Mouse (Mus musculus): Measurements from ENCODE around the gene Gltpd2. TPM values are rescaled to one million over a fixed set of nuclear protein-coding genes. Genes with fewer than 3 reads are reported as not detected.
"Not testable (repeated sequence)": the region's sequence is repeated elsewhere in the genome, so short reads cannot be mapped to it uniquely, and the experiment has no call there.

The Gltpd2 gene
- polyA plus RNA-seq, 1 experiment from 2014 or later = 0.77 TPM

- peak; percentile 41; the same call in 1 of the 2 replicates for ATAC-seq (ENCODE audit: insufficient number of reproducible peaks, insufficient read depth, low FRiP score, low TSS enrichment)
- Histone ChIP-seq H3K4me3 (peak overlapping the region; percentile 28), H3K4me2 (replicated peaks) (peak overlapping the region; percentile 48), H3K27me3 (no peaks in the 10 kb centered on the region), H3K9me3 (no peaks in the 10 kb centered on the region), H3K36me3 (no peaks in the 10 kb centered on the region), H3K9ac (peak overlapping the region; percentile 44), H3K27ac (peak overlapping the region; percentile 61; the same call in 1 of the 2 replicates), H3K4me1 (0 out of 2 replicates have a peak, but pooled peaks cover 6% of the 10 kb centered on the region)
- WGBS = 13% methylated on average over 41 of the region's 41 CpGs
These were observed 1.3 kb downstream of the Gltpd2 start for GRCm38 (mm10) chr11:70520178-70520769.

GRCm38 (mm10) chr11:70523306-70523989 lies 4.5 kb downstream of the Gltpd2 start:
- Histone ChIP-seq H3K4me1 (peaks cover 14% of the 10 kb centered on the region), H3K36me3 (peaks cover 26% of the 10 kb centered on the region)
- not testable (repeated sequence) for H3K27me3 ChIP-seq; H3K9me3 ChIP-seq; H3K4me3 ChIP-seq; H3K4me2 ChIP-seq (replicated peaks); H3K27ac ChIP-seq; ATAC-seq (ENCODE audit: insufficient number of reproducible peaks, insufficient read depth, low FRiP score, low TSS enrichment); H3K9ac ChIP-seq
- 84% methylated on average over 8 of the region's 8 CpGs for WGBS

GRCm38 (mm10) chr11:70524782-70525181 lies 5.8 kb downstream of the Gltpd2 start:
- WGBS = 8% methylated on average over 8 of the region's 8 CpGs
- peak; percentile 24; the same call in 1 of the 2 replicates for ATAC-seq (ENCODE audit: insufficient number of reproducible peaks, insufficient read depth, low FRiP score, low TSS enrichment)
- no peak overlapping the region; the same call in 1 of the 2 replicates for H3K9ac ChIP-seq
- no peak overlapping the region for H3K27ac ChIP-seq
- H3K4me3 ChIP-seq = peak overlapping the region; percentile 63
- peak overlapping the region; percentile 45 for H3K4me2 ChIP-seq (replicated peaks)
- H3K36me3 ChIP-seq = peaks cover 34% of the 10 kb centered on the region
- peaks cover 14% of the 10 kb centered on the region for H3K4me1 ChIP-seq
- no peaks in the 10 kb centered on the region for H3K9me3 ChIP-seq
- no peaks in the 10 kb centered on the region for H3K27me3 ChIP-seq

GRCm38 (mm10) chr11:70525184-70525678 lies 6.2 kb downstream of the Gltpd2 start, which contains the start of gene Psmb6:
Psmb6 (plus strand) TSS chr11:70525367.
- Histone ChIP-seq H3K9ac (peak within 1 kb of the TSS; percentile 81), H3K4me3 (peak within 1 kb of the TSS; percentile 63), H3K9me3 (no peaks in the 10 kb centered on the region), H3K4me1 (peaks cover 10% of the 10 kb centered on the region), H3K27me3 (no peaks in the 10 kb centered on the region), H3K4me2 (replicated peaks) (peak within 1 kb of the TSS; percentile 76), H3K27ac (peak within 1 kb of the TSS; percentile 50; the same call in 1 of the 2 replicates), H3K36me3 (peaks cover 34% of the 10 kb centered on the region)
- WGBS = under 1% methylated on average over 25 of the region's 26 CpGs
- peak; percentile 90 for ATAC-seq (ENCODE audit: insufficient number of reproducible peaks, insufficient read depth, low FRiP score, low TSS enrichment)

- peaks cover 8% of the 10 kb centered on the region for H3K4me1 ChIP-seq
- H3K4me2 ChIP-seq (replicated peaks) = peak overlapping the region; percentile 76
- WGBS = 4% methylated on average over 12 of the region's 12 CpGs
- peak overlapping the region; percentile 63 for H3K4me3 ChIP-seq
- H3K9me3 ChIP-seq = no peaks in the 10 kb centered on the region
- 0 out of 2 replicates have a peak, but pooled peaks have one; percentile 31 for ATAC-seq (ENCODE audit: insufficient number of reproducible peaks, insufficient read depth, low FRiP score, low TSS enrichment)
- 0 out of 2 replicates have a peak overlapping the region, but pooled peaks have one; percentile 50 for H3K27ac ChIP-seq
- peak overlapping the region; percentile 81 for H3K9ac ChIP-seq
- no peaks in the 10 kb centered on the region for H3K27me3 ChIP-seq
- peaks cover 34% of the 10 kb centered on the region for H3K36me3 ChIP-seq
These were observed 6.7 kb downstream of the Gltpd2 start for GRCm38 (mm10) chr11:70525726-70526125.

GRCm38 (mm10) chr11:70526211-70526610 lies 7.2 kb downstream of the Gltpd2 start:
- Histone ChIP-seq H3K27ac (no peak overlapping the region), H3K9me3 (no peaks in the 10 kb centered on the region)

GRCm38 (mm10) chr11:70528610-70529009 lies 9.6 kb downstream of the Gltpd2 start:
- no peak overlapping the region for H3K4me2 ChIP-seq (replicated peaks)
- ATAC-seq (ENCODE audit: insufficient number of reproducible peaks, insufficient read depth, low FRiP score, low TSS enrichment) = no peak
- peaks cover 8% of the 10 kb centered on the region for H3K4me1 ChIP-seq
- no peak overlapping the region for H3K27ac ChIP-seq
- no peak overlapping the region for H3K4me3 ChIP-seq
- 87% methylated on average over 7 of the region's 7 CpGs for WGBS
- H3K27me3 ChIP-seq = no peaks in the 10 kb centered on the region
- no peaks in the 10 kb centered on the region for H3K9me3 ChIP-seq
- no peak overlapping the region for H3K9ac ChIP-seq
- H3K36me3 ChIP-seq = peaks cover 34% of the 10 kb centered on the region

More at GRCm38 (mm10) chr11:70526211-70526610, 7.2 kb downstream of the Gltpd2 start:
- H3K4me2 ChIP-seq (replicated peaks) = peak overlapping the region; percentile 76
- ATAC-seq (ENCODE audit: insufficient number of reproducible peaks, insufficient read depth, low FRiP score, low TSS enrichment) = no peak
- peak overlapping the region; percentile 81 for H3K9ac ChIP-seq
- 87% methylated on average over 12 of the region's 12 CpGs for WGBS
- H3K4me3 ChIP-seq = peak overlapping the region; percentile 63
- no peaks in the 10 kb centered on the region for H3K27me3 ChIP-seq
- peaks cover 8% of the 10 kb centered on the region for H3K4me1 ChIP-seq
- H3K36me3 ChIP-seq = peaks cover 34% of the 10 kb centered on the region

GRCm38 (mm10) chr11:70531065-70531464 lies 12.1 kb downstream of the Gltpd2 start:
- H3K4me3 ChIP-seq; H3K27me3 ChIP-seq; H3K27ac ChIP-seq; H3K9ac ChIP-seq; H3K4me1 ChIP-seq; H3K4me2 ChIP-seq (replicated peaks); H3K9me3 ChIP-seq; ATAC-seq (ENCODE audit: insufficient number of reproducible peaks, insufficient read depth, low FRiP score, low TSS enrichment): not testable (repeated sequence)
- peaks cover 32% of the 10 kb centered on the region for H3K36me3 ChIP-seq
- 84% methylated on average over 2 of the region's 2 CpGs for WGBS

GRCm38 (mm10) chr11:70532839-70533238 lies 13.8 kb downstream of the Gltpd2 start, which contains the start of gene Gm40193:
Gm40193 (minus strand) TSS chr11:70532939.
- Histone ChIP-seq H3K9ac (no peak within 1 kb of the TSS), H3K9me3 (no peaks in the 10 kb centered on the region), H3K4me1 (no peaks in the 10 kb centered on the region)

GRCm38 (mm10) chr11:70539423-70539822 lies 20.4 kb downstream of the Gltpd2 start:
- peak overlapping the region; percentile 91 for H3K4me2 ChIP-seq (replicated peaks)
- H3K9me3 ChIP-seq = no peaks in the 10 kb centered on the region
- H3K4me1 ChIP-seq = no peaks in the 10 kb centered on the region
- no peaks in the 10 kb centered on the region for H3K36me3 ChIP-seq
- H3K27ac ChIP-seq = no peak overlapping the region
- H3K4me3 ChIP-seq = peak overlapping the region; percentile 64
- WGBS = 19% methylated on average over 9 of the region's 9 CpGs
- peaks cover 24% of the 10 kb centered on the region for H3K27me3 ChIP-seq
- ATAC-seq (ENCODE audit: insufficient number of reproducible peaks, insufficient read depth, low FRiP score, low TSS enrichment) = no peak
- peak overlapping the region; percentile 66 for H3K9ac ChIP-seq

More at GRCm38 (mm10) chr11:70532839-70533238, 13.8 kb downstream of the Gltpd2 start, which contains the start of gene Gm40193:
- 72% methylated on average over 6 of the region's 6 CpGs for WGBS
- Histone ChIP-seq H3K36me3 (peaks cover 14% of the 10 kb centered on the region), H3K4me2 (replicated peaks) (no peak within 1 kb of the TSS), H3K27me3 (no peaks in the 10 kb centered on the region), H3K4me3 (no peak within 1 kb of the TSS), H3K27ac (no peak within 1 kb of the TSS)
- ATAC-seq (ENCODE audit: insufficient number of reproducible peaks, insufficient read depth, low FRiP score, low TSS enrichment) = no peak

GRCm38 (mm10) chr11:70539877-70540587 lies 21.0 kb downstream of the Gltpd2 start, which contains the start of gene Pld2:
Pld2 (plus strand) TSS chr11:70540064.
- H3K27ac ChIP-seq = no peak within 1 kb of the TSS; the same call in 1 of the 2 replicates
- under 1% methylated on average over 60 of the region's 65 CpGs for WGBS

More at GRCm38 (mm10) chr11:70539877-70540587, 21.0 kb downstream of the Gltpd2 start, which contains the start of gene Pld2:
- Histone ChIP-seq H3K27me3 (peaks cover 24% of the 10 kb centered on the region), H3K9ac (peak within 1 kb of the TSS; percentile 66), H3K9me3 (no peaks in the 10 kb centered on the region), H3K4me1 (no peaks in the 10 kb centered on the region), H3K36me3 (no peaks in the 10 kb centered on the region), H3K4me3 (peak within 1 kb of the TSS; percentile 64), H3K4me2 (replicated peaks) (peak within 1 kb of the TSS; percentile 91)
- ATAC-seq (ENCODE audit: insufficient number of reproducible peaks, insufficient read depth, low FRiP score, low TSS enrichment) = peak; percentile 85
